Mouse (Mus musculus) lung, postnatal 25 days (tissue): Measurements from ENCODE around the gene Lgals12.
A peak's percentile ranks its signal among the peaks of the same experiment; 100 is the strongest.

Experiments used
- DNase-seq: peaks from one replicate; pipeline ENCODE4 v3.0.0; 2022; ENCODE audit warnings: low spot score

The Lgals12 gene

GRCm38 (mm10) chr19:7606801-7607689 lies at the start of gene Lgals12:
Gene Lgals12, minus strand, starts transcription at chr19:7607193.
- DNase-seq, result no peak

- DNase-seq, result no peak
These were observed 42.1 kb upstream of the Lgals12 start for GRCm38 (mm10) chr19:7648913-7649666.

DNA sequence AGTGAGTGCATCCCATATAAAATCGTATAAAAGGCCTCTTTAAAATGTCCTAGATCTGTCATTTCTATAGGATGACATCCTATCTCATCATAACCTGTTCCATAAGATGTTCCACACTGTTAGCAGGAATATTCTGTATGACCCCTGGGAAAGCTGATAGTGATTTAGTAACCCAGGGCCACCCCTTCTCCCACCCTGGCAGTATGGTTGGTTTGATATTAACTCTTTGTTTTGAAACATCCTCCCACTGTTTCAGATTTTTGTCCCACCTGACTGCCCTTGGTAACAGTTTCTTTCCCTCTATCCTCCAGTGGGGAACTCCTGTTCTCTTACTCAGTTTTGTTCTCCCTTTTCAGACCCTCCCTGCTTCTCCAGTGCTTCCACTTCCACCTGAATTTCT lies 26.8 kb upstream of the Lgals12 start:
- DNase-seq, result no peak

- no peak for DNase-seq
These were observed 26.0 kb upstream of the Lgals12 start for GRCm38 (mm10) chr19:7633021-7633420.

DNA sequence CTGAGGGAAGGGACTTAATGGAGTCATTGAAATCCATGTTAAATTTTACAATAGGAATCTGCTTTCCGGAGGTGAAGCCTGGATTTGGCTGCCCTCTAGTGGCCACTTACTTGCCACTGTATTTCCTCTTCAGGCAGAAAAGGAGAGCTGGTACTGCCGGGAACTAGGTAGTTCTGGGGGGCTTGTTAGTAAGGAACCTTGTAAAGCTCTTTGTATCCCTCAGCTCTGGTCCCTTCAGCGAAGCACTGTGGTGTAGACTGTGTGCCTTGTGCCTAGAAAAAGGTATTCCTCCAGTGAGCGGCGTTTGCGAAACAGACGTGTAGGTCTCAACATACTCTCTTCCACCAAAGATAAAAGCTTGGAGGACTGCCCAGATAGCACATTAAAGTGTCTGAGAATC lies 10.7 kb upstream of the Lgals12 start:
- DNase-seq, result peak; percentile 59

GRCm38 (mm10) chr19:7617085-7617484 lies 10.1 kb upstream of the Lgals12 start:
- DNase-seq, result no peak

DNA sequence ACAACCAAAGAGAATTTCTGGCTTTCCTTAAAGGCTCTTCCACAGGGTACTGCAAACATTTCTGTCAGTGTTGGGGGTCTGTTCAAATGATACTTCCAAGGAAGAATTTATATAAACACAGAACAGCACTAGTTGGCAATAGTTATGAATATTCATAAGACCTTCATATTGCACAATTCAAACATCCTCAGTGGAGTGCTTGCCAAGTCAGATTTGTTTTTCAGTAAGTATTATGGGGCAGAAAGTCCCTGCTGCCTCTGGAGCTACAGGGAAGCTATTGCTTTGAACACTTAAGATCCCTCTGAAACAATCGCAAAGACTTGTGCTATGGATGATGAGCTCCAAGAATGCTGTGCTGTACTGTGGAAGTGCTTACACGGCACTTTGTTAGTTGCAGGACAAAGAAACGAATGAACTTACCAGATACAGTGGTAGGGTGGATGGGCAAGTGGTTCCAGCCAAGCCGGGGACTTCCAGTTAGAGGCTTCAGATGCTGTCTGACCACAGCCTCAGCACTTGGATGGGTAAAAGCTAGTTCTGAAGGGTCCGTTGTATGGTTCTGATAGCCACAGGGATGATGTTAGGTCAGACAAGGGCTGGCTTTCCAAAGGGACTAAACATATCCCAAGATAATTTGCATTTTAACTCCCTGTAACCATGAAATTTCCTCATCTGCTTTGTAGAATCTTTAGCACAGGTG lies 9.4 kb upstream of the Lgals12 start:
- no peak for DNase-seq

DNA sequence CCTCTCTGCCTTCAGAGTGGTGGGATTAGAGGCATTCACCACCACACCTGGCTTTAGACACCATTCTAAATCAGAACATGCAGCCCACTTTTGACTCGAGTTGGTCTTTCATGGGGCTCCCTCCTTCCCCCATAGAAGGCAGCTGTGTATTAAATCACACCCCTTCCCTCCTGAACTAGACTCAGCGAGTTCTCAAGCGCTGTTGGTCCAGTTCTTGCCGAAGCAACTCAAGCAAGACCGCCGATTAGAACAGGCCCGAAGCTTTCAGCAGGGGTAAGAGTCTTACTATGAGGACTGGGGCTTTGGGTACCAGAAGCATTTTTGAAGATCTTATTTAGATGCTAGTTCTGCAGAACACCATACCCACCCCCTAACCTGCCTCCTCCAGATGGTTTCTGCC lies 6.2 kb upstream of the Lgals12 start:
- DNase-seq, result no peak

DNA sequence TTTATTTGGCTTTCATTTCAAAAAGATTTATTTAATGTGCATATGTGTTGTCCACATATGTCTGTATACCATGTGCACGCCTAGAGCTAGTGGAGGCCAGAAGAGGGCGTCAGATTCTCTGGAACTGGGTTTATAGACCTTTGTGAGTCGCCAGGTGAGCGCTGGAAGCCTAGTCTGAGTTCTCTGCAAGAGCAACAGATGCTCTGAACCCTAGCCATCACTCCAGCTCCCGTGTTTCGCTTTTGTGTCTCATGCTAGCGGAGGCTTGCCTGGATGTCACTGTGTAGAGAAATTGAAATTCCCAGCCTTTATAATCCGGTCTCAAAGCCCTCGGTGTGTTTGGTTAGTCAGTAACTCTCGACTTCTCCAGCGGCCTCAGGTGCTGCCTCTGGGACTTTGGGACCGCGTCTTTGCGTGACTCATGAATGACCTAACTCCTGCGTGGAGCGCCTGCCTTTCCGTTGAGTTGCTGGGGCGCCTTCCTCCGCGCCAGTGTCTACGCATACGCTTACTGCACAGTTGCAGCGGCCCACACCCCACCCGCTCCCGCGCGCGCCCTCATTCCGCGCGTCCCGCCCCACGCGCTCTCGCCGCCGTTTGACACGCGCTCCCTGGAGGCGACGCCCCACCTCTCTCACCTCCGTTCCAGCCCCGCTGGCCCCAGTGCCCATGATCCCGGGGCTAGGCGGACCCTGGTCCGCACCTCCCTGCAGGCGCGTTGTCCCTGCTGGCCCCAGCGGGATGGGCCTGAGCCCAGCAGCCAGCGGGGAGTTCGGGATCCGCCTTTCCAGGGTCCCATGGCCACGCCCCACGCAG lies 5.2 kb upstream of the Lgals12 start, which contains the start of gene Hrasls5:
Hrasls5 (plus strand) TSS at position 600 of the 816 bp plus-strand sequence.
- DNase-seq, result no peak

DNA sequence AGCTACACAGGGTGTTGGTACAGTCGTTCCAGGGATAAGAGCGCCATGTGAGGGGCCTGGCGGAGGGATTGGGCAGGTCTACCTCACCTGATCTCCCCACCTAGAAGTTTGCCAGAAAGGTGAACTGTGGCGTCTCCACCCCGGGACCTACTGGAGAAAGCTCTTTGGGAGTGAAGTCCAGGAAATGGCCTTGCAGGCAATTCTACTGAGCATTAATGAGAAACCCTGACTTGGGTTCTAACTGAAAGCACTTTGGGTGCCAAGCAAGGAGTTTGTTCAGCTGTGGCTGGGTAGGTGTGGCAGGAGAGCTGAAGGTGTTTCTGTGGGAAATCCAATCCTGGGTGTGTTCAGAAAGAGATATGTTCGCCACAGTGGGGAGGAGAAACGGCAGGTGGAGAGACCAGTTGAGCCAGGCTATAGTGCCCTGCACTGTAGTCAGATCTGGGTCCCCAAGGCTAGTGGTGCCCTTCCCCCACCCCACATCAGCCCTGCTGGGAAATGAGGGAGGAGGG lies 753 bp upstream of the Lgals12 start:
- DNase-seq, result no peak

- no peak for DNase-seq
These were observed 836 bp downstream of the Lgals12 start for GRCm38 (mm10) chr19:7605930-7606783.

- DNase-seq, result no peak
These were observed 2.0 kb downstream of the Lgals12 start for GRCm38 (mm10) chr19:7605013-7605412.

- DNase-seq, result no peak
These were observed 2.9 kb downstream of the Lgals12 start for GRCm38 (mm10) chr19:7604107-7604506.

GRCm38 (mm10) chr19:7601551-7601950 lies 5.4 kb downstream of the Lgals12 start:
- no peak for DNase-seq

DNA sequence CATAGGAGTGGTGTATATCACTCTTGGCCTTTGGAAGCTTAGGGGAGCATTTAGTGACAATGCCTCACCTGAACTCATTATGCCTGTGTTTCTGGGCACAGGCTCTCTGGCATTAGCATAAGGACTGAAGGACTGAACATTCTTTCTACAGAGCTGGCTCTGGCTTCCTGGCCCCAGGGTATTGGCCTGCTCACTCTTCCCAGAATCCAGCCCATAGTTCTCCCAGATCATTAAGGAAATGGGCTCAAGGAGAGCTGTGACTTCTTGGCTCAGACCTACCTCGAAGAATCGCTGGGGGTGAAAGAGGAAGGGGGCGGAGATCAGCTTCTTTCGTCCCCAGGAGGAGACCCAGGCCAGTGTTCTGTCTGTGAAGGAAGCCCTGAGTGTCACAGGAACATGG lies 8.5 kb downstream of the Lgals12 start:
- DNase-seq, result no peak

DNA sequence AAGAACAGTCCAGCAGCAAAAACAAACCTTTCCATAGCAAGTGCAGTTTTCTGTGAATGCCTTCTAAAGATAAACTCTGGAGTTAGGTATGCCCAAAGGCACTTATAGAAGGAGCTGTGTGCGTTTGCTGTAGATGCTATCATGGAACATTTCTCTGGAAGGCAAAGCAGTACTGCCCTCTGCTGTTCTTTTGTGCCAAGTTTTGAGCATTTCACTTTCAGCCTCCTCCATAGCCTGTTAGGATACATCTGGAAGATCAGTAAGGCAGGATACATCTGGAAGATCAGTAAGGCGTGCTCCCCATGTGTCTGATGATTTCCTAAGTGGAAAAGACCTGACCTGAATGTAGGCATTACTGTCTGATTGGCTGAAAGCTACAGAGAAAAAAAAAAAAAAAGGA lies 11.5 kb downstream of the Lgals12 start:
- no peak for DNase-seq

DNA sequence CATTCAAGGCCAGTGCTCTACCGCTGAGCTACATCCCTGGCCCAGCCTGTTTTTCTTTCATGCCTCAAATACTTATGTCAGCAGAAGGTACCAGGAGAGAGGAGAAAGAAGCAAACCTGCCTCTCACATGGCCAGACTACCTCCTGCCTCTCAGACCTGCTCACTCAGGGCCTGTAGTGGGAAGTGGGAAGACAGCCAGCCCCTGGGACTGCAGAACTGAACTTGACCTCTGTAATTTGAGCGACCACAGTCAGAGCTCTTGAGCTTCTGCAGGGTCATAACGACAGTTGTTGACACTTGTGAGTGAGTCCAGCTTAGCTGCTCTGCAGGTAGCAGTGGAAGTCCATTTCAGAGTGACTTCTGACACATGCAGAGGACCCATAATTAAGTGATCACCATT lies 15.0 kb downstream of the Lgals12 start:
- peak; percentile 48 for DNase-seq

DNA sequence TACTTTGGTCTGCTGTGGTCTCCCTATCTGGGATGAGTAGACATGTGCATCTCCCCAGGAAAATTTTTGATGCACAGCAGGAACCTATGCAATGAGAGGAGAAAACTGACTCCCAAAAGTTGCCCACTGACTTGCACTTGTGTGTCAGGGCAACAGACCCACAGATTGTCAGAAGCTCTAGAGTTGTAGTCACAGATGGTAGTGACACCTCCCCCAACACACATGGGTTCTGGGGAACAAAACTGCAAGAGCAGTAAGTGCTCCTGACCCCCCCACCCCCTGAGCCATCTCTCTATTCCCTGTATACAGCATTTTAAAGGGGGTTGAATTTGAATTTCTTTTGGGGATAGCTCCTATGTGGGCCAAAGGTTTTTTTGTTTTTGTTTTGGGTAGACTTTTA lies 16.2 kb downstream of the Lgals12 start:
- no peak for DNase-seq

DNA sequence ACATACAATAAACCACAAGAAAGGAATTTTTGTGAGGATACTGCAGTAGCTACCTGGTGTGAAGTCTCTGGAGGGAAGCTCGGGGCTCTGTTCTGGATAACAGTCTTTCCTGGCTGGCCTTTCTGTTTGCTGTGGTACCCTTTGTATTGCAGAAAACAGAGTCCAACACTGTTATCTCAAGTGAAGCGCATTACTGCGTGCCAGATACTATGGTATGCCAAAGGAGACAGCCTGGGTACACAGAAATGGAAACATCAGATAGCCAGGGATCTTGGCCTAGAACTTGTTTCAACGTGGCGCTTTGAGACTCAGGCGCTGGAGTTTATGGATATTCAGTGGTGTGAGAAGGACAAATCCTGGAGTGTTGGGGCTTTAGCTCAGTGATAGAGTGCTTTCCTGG lies 21.2 kb downstream of the Lgals12 start:
- DNase-seq, result no peak

GRCm38 (mm10) chr19:7585279-7585678 lies 21.7 kb downstream of the Lgals12 start:
- DNase-seq, result no peak

DNA sequence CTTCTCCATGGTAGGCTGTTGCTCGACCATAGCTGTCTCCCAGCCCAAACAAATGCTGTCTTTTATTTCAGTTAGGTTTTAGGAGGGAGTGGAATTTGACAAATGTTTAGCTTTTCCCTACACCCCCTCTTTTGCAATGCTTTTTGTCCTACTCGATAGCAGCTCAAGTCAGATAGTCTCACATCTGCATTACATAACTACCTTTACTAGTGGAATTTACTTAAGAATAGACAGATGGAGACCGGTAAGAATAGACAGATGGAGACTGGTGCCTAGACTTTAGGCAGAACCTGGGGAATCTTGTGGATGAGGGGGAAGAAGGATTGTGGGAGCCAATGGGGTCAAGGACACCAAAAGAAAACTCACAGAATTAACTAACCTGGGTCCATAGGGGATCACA lies 23.4 kb downstream of the Lgals12 start:
- no peak for DNase-seq
